Mouse (Mus musculus) CH12.LX (cell line): Measurements from ENCODE around the gene Pik3ip1. TPM values are rescaled to one million over a fixed set of nuclear protein-coding genes. Genes with fewer than 3 reads are reported as not detected.

Experiments
- polyA plus RNA-seq: library from polyadenylated mRNA; unstranded; fragments of >175 nt; gene quantifications from 2 replicates; pipeline ENCODE4 v1.2.1, GENCODE M21; 2012; ENCODE audit warnings: low read depth; ENCODE audit not compliant: insufficient read length
- total RNA-seq, 2 experiments: library from RNA; depleted of rRNA; stranded (reverse); fragments of 300-350 nt in 1 of 2; fragments of >200 nt in 1 of 2; gene quantifications; 2 replicates each; pipeline ENCODE4 v1.2.3; 2012 to 2014

The Pik3ip1 gene
- total and polyA plus RNA-seq, 3 experiments, result 0.39 to 2.6 (median 1.3) TPM

Other genes with a start within 250 kb of the Pik3ip1 start
- 17.5 and 25.2 TPM in 2 replicates for gene Sfi1, start 136.9 kb upstream of the Pik3ip1 start, total RNA-seq (2012; rRNA removed)
- 10.2 and 10.8 TPM in 2 replicates for gene Sfi1, start 136.9 kb upstream of the Pik3ip1 start, total RNA-seq (2014; rRNA removed)
- gene Sfi1, start 136.9 kb upstream of the Pik3ip1 start, polyA plus RNA-seq, result 17.4 and 22.6 TPM in 2 replicates
- gene Eif4enif1, start 128.0 kb upstream of the Pik3ip1 start, total RNA-seq (2012; rRNA removed), result 60.8 and 70.2 TPM in 2 replicates
- 54.5 and 59.7 TPM in 2 replicates for gene Eif4enif1, start 128.0 kb upstream of the Pik3ip1 start, total RNA-seq (2014; rRNA removed)
- gene Eif4enif1, start 128.0 kb upstream of the Pik3ip1 start, polyA plus RNA-seq, result 115 and 127 TPM in 2 replicates
- gene Drg1, start 64.0 kb upstream of the Pik3ip1 start, total RNA-seq (2012; rRNA removed), result 158 and 189 TPM in 2 replicates
- gene Drg1, start 64.0 kb upstream of the Pik3ip1 start, total RNA-seq (2014; rRNA removed), result 439 and 480 TPM in 2 replicates
- 249 and 267 TPM in 2 replicates for gene Drg1, start 64.0 kb upstream of the Pik3ip1 start, polyA plus RNA-seq
- 29.5 and 30.5 TPM in 2 replicates for gene Patz1, start 41.5 kb upstream of the Pik3ip1 start, total RNA-seq (2012; rRNA removed)
- gene Patz1, start 41.5 kb upstream of the Pik3ip1 start, total RNA-seq (2014; rRNA removed), result 30.8 and 31.5 TPM in 2 replicates
- 35.3 and 37.4 TPM in 2 replicates for gene Patz1, start 41.5 kb upstream of the Pik3ip1 start, polyA plus RNA-seq
- 49.7 and 64.0 TPM in 2 replicates for gene Limk2, start 78.8 kb downstream of the Pik3ip1 start, total RNA-seq (2012; rRNA removed)
- gene Limk2, start 78.8 kb downstream of the Pik3ip1 start, total RNA-seq (2014; rRNA removed), result 41.5 and 41.8 TPM in 2 replicates
- gene Limk2, start 78.8 kb downstream of the Pik3ip1 start, polyA plus RNA-seq, result 45.2 and 46.1 TPM in 2 replicates
- 15.6 and 15.7 TPM in 2 replicates for gene Rnf185, start 122.0 kb downstream of the Pik3ip1 start, total RNA-seq (2012; rRNA removed)
- gene Rnf185, start 122.0 kb downstream of the Pik3ip1 start, total RNA-seq (2014; rRNA removed), result 22.7 and 26.4 TPM in 2 replicates
- 25.3 and 26.7 TPM in 2 replicates for gene Rnf185, start 122.0 kb downstream of the Pik3ip1 start, polyA plus RNA-seq
- not detected in 2 replicates for gene Pla2g3, start 157.9 kb downstream of the Pik3ip1 start, total RNA-seq (2012; rRNA removed)
- not detected in 2 replicates for gene Pla2g3, start 157.9 kb downstream of the Pik3ip1 start, total RNA-seq (2014; rRNA removed)
- not detected in 2 replicates for gene Pla2g3, start 157.9 kb downstream of the Pik3ip1 start, polyA plus RNA-seq
- gene Inpp5j, start 174.4 kb downstream of the Pik3ip1 start, total RNA-seq (2012; rRNA removed), result not detected in 2 replicates
- gene Inpp5j, start 174.4 kb downstream of the Pik3ip1 start, total RNA-seq (2014; rRNA removed), result not detected in 2 replicates
- not detected in 2 replicates for gene Inpp5j, start 174.4 kb downstream of the Pik3ip1 start, polyA plus RNA-seq
- 29.6 and 33.0 TPM in 2 replicates for gene Selenom, start 184.3 kb downstream of the Pik3ip1 start, total RNA-seq (2012; rRNA removed)
- gene Selenom, start 184.3 kb downstream of the Pik3ip1 start, total RNA-seq (2014; rRNA removed), result 4.9 and 7.1 TPM in 2 replicates
- 4.1 and 5.5 TPM in 2 replicates for gene Selenom, start 184.3 kb downstream of the Pik3ip1 start, polyA plus RNA-seq
- 2.9 and 3.1 TPM in 2 replicates for gene Smtn, start 210.2 kb downstream of the Pik3ip1 start, total RNA-seq (2012; rRNA removed)
- gene Smtn, start 210.2 kb downstream of the Pik3ip1 start, total RNA-seq (2014; rRNA removed), result 0.58 and 0.77 TPM in 2 replicates
- gene Smtn, start 210.2 kb downstream of the Pik3ip1 start, polyA plus RNA-seq, result 5.0 and 5.3 TPM in 2 replicates